Mouse (Mus musculus): Measurements from ENCODE around the gene Gm42674. TPM values are rescaled to one million over a fixed set of nuclear protein-coding genes. Genes with fewer than 3 reads are reported as not detected.

Gene Gm42674
- polyA plus RNA-seq (2012; rRNA removed): not detected in 2 replicates

DNA sequence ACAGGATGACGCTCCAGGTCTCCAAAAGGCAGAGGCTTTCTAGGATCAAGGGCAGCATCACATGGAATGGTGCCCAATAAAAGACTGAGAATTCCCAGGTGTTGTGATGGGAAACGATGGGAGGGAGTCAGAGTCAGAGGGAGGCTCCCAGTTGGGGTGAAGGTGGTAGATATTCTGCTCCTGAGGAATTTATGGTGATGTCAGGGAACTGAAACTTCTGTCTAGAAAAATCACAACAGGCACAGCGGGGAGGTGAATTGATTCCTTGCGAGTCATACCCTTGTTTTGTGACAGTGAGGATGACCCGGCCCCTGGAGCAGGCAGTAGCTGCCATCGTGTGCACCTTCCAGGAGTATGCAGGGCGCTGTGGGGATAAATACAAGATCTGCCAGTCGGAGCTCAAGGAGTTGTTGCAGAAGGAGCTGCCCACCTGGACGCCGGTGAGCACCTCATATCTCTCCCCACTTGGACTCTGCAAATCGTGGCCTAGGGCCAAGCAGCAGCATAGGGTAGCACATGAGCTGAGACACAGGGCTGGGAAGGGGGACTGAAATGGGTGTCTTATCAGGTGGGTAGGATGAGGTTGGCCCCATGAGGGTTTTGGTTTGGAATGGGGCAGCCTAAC is at the start of gene Gm42674:
TSS of gene Gm42674 (plus strand) at position 419 of the 625 bp plus-strand sequence.
- WGBS: 81% methylated on average over 11 of the region's 11 CpGs
- H3K27ac ChIP-seq (ENCODE audit: insufficient read depth, low read depth, low read length): no peak within 1 kb of the TSS
- no peaks in the 10 kb centered on the region for H3K36me3 ChIP-seq (ENCODE audit: control insufficient read depth, insufficient read depth, low read length)
- TF ChIP-seq CTCF (IDR thresholded peaks at IDR 0.05; ENCODE audit: extremely low read depth, insufficient read length, insufficient replicate concordance, low read depth, low read length): no peak
- TF ChIP-seq POLR2A (IDR thresholded peaks at IDR 0.05; ENCODE audit: low read depth, low read length): no peak
- no peaks in the 10 kb centered on the region for H3K27me3 ChIP-seq (ENCODE audit: control insufficient read depth, insufficient read depth, low read length)
- H3K4me1 ChIP-seq (ENCODE audit: control insufficient read depth, insufficient read depth, insufficient read length, low read length): peaks cover 3% of the 10 kb centered on the region; the same call in 1 of the 2 replicates
- no peak within 1 kb of the TSS for H3K4me3 ChIP-seq (ENCODE audit: low read depth, low read length)

DNA sequence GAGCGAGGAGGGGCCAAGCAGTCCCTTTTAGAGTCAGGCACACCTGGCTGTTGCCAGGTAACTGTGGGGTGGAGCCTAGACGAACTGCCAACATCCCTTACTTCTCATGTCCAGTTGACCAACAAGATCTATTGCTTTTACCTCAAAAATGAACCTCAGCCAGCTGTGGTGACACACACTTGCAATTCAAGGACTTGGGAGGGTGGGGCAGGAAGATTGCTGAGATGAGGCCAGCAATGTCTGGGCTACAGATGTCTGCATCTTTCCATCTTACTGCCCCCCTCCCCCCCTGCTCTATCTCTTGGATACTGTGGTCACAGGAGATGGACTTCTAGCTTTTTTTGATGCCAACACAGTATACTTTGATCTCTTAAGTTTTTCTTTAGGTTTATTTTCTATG is 49.5 kb upstream of the Gm42674 start:
- Histone ChIP-seq H3K4me3 (ENCODE audit: low read depth, low read length) (no peak overlapping the region), H3K4me1 (ENCODE audit: control insufficient read depth, insufficient read depth, insufficient read length, low read length) (no peaks in the 10 kb centered on the region), H3K36me3 (ENCODE audit: control insufficient read depth, insufficient read depth, low read length) (no peaks in the 10 kb centered on the region), H3K27me3 (ENCODE audit: control insufficient read depth, insufficient read depth, low read length) (no peaks in the 10 kb centered on the region), H3K27ac (ENCODE audit: insufficient read depth, low read depth, low read length) (no peak overlapping the region)
- TF ChIP-seq POLR2A (IDR thresholded peaks at IDR 0.05; ENCODE audit: low read depth, low read length): no peak
- WGBS: 73% methylated on average over 2 of the region's 2 CpGs

DNA sequence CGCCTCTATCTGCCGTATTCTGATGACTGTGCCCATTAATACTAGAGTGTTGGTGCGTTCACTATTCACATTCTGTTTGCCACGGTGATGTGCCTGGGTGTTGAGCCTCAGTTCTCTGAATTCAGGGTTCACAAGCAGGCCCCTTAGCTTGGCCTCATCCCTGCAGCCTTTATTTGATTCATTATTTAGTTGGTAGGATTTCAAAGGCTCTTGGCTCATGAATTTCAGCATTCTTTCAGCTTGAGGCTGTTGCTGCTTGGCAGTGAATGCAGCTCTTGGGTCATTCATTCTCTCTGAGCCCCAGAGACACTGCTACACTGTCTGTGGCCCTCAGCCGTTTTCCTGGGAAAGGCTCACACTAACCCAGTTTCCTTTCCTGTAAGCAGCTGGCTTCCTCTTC is 45.8 kb upstream of the Gm42674 start:
- Histone ChIP-seq H3K27me3 (ENCODE audit: control insufficient read depth, insufficient read depth, low read length) (no peaks in the 10 kb centered on the region), H3K4me3 (ENCODE audit: low read depth, low read length) (no peak overlapping the region), H3K36me3 (ENCODE audit: control insufficient read depth, insufficient read depth, low read length) (no peaks in the 10 kb centered on the region), H3K27ac (ENCODE audit: insufficient read depth, low read depth, low read length) (no peak overlapping the region), H3K4me1 (ENCODE audit: control insufficient read depth, insufficient read depth, insufficient read length, low read length) (no peaks in the 10 kb centered on the region)
- WGBS: 76% methylated on average over 5 of the region's 5 CpGs
- no peak for TF ChIP-seq POLR2A (IDR thresholded peaks at IDR 0.05; ENCODE audit: low read depth, low read length)
- no peak for TF ChIP-seq CTCF (IDR thresholded peaks at IDR 0.05; ENCODE audit: extremely low read depth, insufficient read length, insufficient replicate concordance, low read depth, low read length)

DNA sequence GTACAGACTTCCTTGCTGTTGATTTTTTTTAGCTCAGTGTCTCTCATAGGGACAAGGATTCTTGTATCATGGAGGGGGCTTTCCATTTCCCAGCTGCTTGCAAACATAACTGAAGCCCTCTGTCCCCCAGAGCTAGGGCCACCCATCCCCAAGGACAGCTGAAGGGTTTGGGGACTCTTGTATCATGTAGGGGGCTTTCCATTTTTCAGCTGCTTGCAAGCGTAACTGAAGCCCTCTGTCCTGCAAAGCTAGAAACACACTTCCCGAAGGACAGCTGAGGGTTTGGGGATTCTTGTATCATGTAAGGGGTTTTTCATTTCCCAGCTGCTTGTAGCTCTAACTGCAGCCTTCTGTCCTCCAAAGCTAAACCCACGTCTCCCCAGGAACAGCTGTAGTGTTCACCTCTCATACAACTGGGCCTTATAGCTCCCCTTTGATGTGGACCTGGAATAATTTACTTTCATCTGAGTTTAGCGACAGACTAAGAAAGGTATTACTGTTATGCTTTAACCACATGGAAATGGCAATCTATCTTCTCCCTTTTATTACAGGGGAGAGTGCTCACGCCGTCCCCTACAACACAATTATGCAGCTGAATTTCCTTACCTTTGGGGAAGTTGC is 41.6 kb upstream of the Gm42674 start, which contains the start of gene S100a3:
TSS of gene S100a3 (plus strand) at position 571 of the 621 bp plus-strand sequence.
- H3K4me3 ChIP-seq (ENCODE audit: low read depth, low read length): no peak within 1 kb of the TSS

DNA sequence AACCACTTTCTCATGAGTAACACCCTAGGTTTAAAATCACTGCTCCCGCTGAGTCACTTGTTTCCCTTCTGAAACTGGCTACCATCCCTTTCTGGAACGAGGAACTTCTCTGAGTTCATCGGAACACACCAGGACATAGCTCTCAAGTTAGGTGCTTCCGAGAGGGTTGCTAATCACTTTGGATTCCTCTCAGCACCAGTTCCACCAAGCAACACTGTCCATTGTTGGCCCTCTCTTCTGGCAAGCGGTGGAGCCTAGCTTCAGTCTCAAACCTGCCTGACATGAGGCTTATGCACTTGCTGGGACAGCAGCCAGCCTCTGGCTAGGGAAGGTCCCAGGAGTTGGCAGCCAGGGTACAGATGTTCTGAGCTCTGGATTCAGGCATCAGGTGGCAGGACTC is 27.0 kb upstream of the Gm42674 start:
- 78% methylated on average over 5 of the region's 5 CpGs for WGBS
- H3K36me3 ChIP-seq (ENCODE audit: control insufficient read depth, insufficient read depth, low read length): no peaks in the 10 kb centered on the region
- TF ChIP-seq CTCF (IDR thresholded peaks at IDR 0.05; ENCODE audit: extremely low read depth, insufficient read length, insufficient replicate concordance, low read depth, low read length) (no peak), POLR2A (IDR thresholded peaks at IDR 0.05; ENCODE audit: low read depth, low read length) (no peak)
- H3K27me3 ChIP-seq (ENCODE audit: control insufficient read depth, insufficient read depth, low read length): no peaks in the 10 kb centered on the region
- no peak overlapping the region for H3K27ac ChIP-seq (ENCODE audit: insufficient read depth, low read depth, low read length)
- peaks cover 3% of the 10 kb centered on the region; the same call in 1 of the 2 replicates for H3K4me1 ChIP-seq (ENCODE audit: control insufficient read depth, insufficient read depth, insufficient read length, low read length)
- no peak overlapping the region for H3K4me3 ChIP-seq (ENCODE audit: low read depth, low read length)

More for the DNA sequence above, 41.6 kb upstream of the Gm42674 start, which contains the start of gene S100a3:
- H3K27ac ChIP-seq (ENCODE audit: insufficient read depth, low read depth, low read length): no peak within 1 kb of the TSS
- no peaks in the 10 kb centered on the region for H3K36me3 ChIP-seq (ENCODE audit: control insufficient read depth, insufficient read depth, low read length)
- no peaks in the 10 kb centered on the region for H3K27me3 ChIP-seq (ENCODE audit: control insufficient read depth, insufficient read depth, low read length)
- WGBS: 86% methylated on average over 6 of the region's 6 CpGs
- no peaks in the 10 kb centered on the region for H3K4me1 ChIP-seq (ENCODE audit: control insufficient read depth, insufficient read depth, insufficient read length, low read length)
- TF ChIP-seq CTCF (IDR thresholded peaks at IDR 0.05; ENCODE audit: extremely low read depth, insufficient read length, insufficient replicate concordance, low read depth, low read length) (no peak), POLR2A (IDR thresholded peaks at IDR 0.05; ENCODE audit: low read depth, low read length) (no peak)

DNA sequence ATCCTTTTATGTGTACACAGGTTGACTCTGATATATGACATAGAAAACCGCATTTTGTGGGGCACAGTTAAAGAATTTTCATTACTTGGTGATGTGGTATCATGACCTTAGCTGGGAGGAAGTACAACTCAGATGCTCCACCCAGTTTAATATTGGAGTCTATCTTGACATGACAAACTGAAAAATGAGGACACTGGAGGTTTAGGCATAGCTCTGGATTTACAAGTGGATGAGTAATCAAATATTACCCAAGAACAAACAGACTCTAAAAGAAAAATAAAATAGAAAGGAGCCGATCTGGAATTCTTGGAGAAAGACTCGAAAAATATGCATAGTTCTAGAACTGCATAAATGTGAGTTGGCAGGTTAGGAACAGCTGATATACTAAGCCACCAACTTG is 26.4 kb upstream of the Gm42674 start:
- TF ChIP-seq CTCF (IDR thresholded peaks at IDR 0.05; ENCODE audit: extremely low read depth, insufficient read length, insufficient replicate concordance, low read depth, low read length): no peak
- no peak for TF ChIP-seq POLR2A (IDR thresholded peaks at IDR 0.05; ENCODE audit: low read depth, low read length)
- WGBS: 49% methylated on average over 3 of the region's 3 CpGs
- no peaks in the 10 kb centered on the region for H3K36me3 ChIP-seq (ENCODE audit: control insufficient read depth, insufficient read depth, low read length)
- H3K4me1 ChIP-seq (ENCODE audit: control insufficient read depth, insufficient read depth, insufficient read length, low read length): peaks cover 3% of the 10 kb centered on the region; the same call in 1 of the 2 replicates
- no peaks in the 10 kb centered on the region for H3K27me3 ChIP-seq (ENCODE audit: control insufficient read depth, insufficient read depth, low read length)
- H3K4me3 ChIP-seq (ENCODE audit: low read depth, low read length): no peak overlapping the region
- H3K27ac ChIP-seq (ENCODE audit: insufficient read depth, low read depth, low read length): no peak overlapping the region

DNA sequence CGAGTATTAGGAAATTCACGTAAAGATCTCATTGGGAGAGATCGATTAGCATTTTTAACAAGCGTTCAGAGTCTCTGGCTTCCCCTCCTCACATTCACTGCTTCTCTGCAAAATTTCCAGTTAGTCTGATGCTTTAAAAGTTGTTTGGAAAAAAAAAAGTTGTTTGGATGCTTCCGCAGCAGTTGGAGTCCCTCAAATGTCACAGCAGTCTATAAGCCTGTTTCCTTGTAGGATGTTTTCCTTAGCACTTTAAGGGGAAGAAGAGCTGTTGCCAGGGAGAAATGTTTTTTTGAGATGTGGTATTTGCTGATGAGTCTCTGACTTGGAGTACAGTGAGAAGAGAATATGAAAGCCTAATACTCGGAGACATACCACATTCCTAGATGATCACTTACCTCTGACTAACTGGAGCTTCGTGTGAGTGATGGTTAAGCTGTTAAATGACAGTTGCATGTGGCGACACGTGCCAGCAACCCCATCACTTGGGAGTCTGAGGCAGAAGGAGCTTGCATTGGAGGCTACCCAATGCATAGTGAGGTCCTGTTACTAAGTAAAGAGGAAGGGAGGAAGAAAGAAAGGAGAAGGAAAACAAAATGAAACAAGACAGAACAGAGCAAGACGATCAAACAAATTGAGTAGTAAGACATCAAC is 25.2 kb upstream of the Gm42674 start:
- H3K4me1 ChIP-seq (ENCODE audit: control insufficient read depth, insufficient read depth, insufficient read length, low read length): peaks cover 3% of the 10 kb centered on the region; the same call in 1 of the 2 replicates
- TF ChIP-seq POLR2A (IDR thresholded peaks at IDR 0.05; ENCODE audit: low read depth, low read length) (no peak), CTCF (IDR thresholded peaks at IDR 0.05; ENCODE audit: extremely low read depth, insufficient read length, insufficient replicate concordance, low read depth, low read length) (no peak)
- H3K27me3 ChIP-seq (ENCODE audit: control insufficient read depth, insufficient read depth, low read length): no peaks in the 10 kb centered on the region
- 73% methylated on average over 10 of the region's 10 CpGs for WGBS
- no peak overlapping the region for H3K4me3 ChIP-seq (ENCODE audit: low read depth, low read length)
- H3K27ac ChIP-seq (ENCODE audit: insufficient read depth, low read depth, low read length): no peak overlapping the region
- H3K36me3 ChIP-seq (ENCODE audit: control insufficient read depth, insufficient read depth, low read length): no peaks in the 10 kb centered on the region

Data from small intestine, adult 2 months (tissue).